Mouse (Mus musculus) liver, embryonic 14.5 days (tissue): Measurements from ENCODE around the gene Ang.

ENCODE experiments used
- CTCF ChIP-seq: IDR thresholded peaks from 2 replicates; pipeline ENCODE4 v1.5.1; 2016; ENCODE audit warnings: antibody characterized with exemption, low read depth, control low read depth
- EP300 ChIP-seq: IDR thresholded peaks from 2 replicates; pipeline ENCODE4 v1.6.1; 2016; ENCODE audit warnings: antibody characterized with exemption, low read depth

DNA sequence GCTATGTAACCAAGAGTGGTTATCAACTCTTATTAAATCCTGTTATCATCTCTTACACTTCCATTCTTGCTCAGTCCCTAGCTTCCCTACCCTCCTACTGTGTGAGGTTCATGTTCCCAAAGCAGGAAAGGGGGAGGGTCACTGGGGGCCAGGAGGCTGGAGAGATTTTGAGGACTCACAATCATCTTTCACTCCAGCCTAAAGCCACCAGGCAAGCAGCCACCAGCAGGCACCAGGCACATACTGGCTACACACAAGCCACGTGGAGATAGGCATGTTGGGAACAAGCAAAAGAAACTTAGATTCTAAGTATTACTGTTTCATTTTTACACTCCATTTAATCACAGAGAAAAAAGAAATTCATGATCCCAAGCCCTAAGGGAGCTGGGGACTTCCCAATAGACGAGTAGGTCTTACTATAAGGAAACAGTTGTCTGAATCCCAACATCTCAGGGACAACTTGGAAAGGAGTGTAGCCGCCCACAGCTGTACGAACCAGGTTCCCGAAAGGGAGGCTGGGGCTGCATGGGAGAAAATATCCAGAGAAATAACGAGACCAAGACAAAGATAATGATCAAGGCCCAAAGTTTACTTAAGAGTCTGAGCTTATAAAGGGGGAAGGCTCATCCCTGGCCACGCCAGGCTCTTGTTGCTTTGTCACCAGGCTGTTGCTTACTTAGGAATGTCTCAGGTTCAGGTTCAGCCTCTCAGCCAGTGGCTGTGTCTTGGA is 40.3 kb downstream of the Ang start:
- no peak for TF ChIP-seq CTCF
- no peak for TF ChIP-seq EP300
